Mouse (Mus musculus): Measurements from ENCODE around the gene Clic6.
"Not testable (repeated sequence)": the region's sequence is repeated elsewhere in the genome, so short reads cannot be mapped to it uniquely, and the experiment has no call there.

Clic6 gene

GRCm38 (mm10) chr16:92472898-92473297, 12.6 kb upstream of the Clic6 start:
- no peak for DNase-seq

DNA sequence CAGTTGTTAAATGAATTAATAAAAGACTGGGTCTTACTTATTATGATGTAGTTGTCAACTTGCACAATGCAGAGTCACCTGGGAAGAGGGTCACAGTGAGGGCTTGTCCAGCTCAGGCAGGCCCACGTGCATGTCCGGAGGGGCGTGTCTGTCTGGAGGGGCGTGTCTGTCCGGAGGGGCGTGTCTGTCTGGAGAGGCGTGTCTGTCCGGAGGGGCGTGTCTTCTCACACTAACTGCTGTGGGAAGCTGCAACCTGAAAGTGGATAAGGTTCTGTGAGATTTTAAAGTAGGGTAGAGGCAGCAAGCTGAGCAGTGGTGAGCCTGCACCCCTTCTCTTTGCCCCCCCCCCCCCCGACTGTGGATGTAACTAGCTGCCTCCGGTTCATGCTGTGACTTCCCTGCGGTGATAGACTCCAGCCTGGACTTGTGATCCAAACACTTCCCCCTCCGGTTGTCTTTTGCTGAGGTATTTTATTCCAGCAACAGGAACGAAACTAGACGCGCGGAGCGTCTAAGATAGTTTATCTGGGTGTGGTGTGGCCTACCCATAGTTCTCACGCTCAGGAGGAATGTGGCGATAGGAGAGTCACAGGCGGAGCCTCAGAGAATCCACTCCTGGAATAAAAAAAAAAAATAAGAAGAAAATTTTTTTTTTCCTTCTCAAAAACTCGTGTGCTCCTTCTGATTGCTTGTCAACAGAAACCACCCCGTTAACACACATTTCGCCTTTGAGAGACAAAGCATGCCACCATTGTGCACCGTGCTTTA, 10.3 kb upstream of the Clic6 start:
- DNase-seq = peak; percentile 24

DNA sequence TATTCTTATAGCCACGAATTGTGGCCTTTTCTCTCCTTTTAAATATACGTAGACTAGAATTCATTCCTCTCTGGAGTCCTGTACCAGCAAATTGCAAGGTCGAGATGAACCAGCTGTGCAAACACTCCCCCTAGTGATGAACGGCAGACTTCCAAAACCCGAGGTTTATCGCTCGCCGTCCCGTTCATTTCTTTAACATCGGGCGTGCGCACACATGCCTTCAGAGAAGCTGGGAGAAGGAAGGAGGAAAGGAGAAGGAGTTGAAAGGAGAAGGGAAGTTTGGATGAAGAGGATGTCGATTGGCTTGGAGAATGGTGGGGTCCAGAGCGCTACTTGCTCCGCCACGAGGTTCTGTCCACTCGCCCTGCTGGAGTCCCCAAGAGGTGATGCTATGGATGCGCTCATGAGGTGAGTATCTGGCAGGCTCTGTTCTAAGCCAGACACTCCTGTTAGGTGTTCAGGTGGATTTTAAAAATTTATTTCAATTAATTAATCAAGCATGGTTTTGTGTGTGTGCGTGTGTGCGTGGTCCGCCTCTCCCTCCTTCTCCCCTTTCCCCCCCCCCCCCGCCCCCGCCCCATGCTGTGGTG, 6.9 kb upstream of the Clic6 start:
- peak; percentile 64 for DNase-seq

GRCm38 (mm10) chr16:92487086-92487485, 1.6 kb downstream of the Clic6 start:
- DNase-seq = peak; percentile 16

GRCm38 (mm10) chr16:92487489-92487888, 2.0 kb downstream of the Clic6 start:
- DNase-seq = peak; percentile 50

DNA sequence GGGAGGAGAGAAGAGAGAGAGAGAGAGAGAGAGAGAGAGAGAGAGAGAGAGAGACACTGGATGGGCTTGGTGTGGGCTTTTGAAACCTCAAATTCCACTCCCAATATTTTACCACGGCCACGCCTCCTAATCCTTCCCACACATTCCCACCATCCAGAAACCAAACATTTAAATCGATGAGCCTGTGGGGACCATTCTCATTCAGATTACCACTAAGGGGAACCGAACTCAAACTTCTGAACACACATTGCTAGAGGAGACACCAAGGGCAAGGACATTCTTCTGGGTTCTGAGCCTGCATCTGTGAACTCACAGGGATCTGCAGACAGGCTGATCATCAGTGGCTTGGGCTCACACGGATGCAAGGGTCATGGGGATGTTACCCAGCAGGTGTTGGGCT, 2.9 kb downstream of the Clic6 start:
- DNase-seq = no peak

- no peak for DNase-seq
Measured at GRCm38 (mm10) chr16:92489356-92489755, 3.8 kb downstream of the Clic6 start.

DNA sequence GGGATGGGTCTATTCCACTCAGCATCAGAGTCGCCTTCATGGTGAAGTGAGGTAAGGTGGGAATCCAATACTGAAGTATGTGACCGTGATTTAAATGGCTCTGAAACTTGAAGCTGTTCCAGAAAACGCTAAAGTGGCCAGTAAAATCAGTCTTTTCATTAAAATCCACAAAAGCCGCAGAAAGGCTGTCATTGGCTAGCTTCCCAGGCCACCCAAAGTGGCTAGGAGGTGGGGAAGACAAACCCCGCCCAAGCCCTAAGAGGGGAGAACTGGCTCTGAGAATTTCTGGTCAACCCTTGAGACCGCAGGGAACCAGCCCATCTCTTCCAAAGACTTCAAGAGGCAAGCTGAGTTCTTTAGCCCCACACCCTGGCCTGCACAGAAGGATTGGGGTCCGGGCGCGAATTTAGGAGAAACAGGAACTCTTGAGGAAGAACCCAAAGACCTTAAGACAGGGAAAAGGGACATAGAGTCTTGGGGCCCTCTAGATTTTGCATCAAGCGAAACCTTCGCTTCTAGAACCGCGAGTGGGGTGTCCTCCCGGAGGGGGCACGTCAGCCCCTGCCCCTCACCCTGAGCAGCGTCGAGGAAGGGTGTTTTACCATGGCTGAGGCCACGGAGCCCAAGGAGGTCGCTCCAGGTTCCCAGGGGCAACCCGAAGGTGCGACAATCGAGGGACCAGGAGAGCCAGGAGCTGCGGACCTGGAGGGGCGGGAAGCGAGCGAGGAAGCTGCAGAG, 12.5 kb downstream of the Clic6 start:
- DNase-seq = no peak

DNA sequence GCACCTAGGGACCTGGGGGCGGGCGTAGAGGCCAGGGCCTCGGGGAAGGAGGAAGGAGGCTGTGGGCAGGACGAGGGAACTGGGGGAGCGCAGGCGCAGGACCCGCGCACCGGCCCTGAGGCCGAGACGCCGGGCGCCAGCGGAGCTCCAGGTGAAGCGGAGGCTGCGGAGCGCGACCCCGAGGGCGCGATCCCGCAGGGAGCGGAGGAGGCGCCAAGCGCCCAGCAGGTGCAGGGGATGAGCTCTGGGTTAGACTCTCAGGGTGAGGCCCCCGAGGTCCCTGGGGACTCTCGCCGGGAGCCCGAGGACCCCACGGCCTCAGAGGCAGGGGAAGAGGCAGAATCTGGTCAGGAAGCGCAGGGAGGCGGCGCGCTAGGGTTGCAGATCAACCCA, 13.0 kb downstream of the Clic6 start:
- no peak for DNase-seq

DNA sequence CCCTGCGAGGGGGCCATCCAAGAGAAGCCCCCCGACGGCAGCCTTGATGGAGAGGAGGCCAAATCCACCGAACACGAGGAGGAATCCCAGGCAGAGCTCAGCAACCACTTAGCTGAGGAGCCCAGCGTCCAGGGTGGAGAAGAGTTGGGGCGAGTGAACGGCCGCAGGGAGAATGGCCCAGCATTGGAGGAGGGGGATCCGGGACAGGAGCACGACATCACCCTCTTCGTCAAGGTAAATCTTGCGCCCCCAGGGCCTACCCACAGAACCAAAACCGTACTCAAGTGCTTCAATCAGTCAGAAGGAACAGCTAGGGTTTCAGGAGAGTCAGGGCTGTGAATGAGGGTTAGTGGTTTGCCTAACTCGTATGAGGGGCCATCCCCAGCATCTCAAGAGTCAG, 13.8 kb downstream of the Clic6 start:
- no peak for DNase-seq

- DNase-seq = no peak
Measured at GRCm38 (mm10) chr16:92500534-92500933, 15.0 kb downstream of the Clic6 start.

DNA sequence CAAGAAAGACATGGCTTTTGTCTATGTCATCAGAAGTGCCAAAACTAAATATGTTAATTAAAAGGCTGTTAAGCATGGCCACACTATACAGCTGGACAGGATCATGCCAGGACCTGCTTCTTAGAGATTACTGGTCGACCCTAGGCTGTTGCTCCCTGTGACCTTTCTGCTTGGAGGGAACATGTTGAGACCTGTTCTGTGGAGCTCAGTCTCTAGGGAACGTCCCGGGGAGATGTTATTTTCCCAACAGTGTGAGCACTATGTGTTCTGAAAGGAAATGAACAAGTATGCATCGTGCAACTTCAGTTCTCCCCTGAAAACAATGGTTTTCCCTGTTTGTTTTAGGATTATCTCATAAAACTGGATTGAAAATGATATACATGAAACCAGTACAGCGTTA, 17.6 kb downstream of the Clic6 start:
- DNase-seq = no peak

DNA sequence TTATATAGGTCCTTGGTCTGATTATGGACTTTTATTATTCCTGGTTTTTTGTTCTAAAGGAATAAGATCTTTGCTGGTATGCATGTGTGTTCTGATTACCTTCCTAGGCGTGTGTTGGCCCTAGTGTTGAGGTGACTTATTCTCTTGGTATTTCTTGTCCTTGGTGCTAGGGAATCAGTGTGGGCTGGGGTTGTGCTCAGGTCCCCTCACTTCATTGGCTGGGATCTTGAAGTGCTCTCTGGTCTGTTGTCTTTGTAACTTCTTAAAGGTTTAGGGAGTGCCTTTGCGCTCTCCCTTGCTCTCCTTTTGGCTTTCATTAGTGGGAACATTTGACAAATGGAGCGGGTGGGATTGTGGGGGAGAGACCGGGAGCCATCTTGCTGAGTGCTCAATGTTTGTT, 22.0 kb downstream of the Clic6 start:
- no peak for DNase-seq

DNA sequence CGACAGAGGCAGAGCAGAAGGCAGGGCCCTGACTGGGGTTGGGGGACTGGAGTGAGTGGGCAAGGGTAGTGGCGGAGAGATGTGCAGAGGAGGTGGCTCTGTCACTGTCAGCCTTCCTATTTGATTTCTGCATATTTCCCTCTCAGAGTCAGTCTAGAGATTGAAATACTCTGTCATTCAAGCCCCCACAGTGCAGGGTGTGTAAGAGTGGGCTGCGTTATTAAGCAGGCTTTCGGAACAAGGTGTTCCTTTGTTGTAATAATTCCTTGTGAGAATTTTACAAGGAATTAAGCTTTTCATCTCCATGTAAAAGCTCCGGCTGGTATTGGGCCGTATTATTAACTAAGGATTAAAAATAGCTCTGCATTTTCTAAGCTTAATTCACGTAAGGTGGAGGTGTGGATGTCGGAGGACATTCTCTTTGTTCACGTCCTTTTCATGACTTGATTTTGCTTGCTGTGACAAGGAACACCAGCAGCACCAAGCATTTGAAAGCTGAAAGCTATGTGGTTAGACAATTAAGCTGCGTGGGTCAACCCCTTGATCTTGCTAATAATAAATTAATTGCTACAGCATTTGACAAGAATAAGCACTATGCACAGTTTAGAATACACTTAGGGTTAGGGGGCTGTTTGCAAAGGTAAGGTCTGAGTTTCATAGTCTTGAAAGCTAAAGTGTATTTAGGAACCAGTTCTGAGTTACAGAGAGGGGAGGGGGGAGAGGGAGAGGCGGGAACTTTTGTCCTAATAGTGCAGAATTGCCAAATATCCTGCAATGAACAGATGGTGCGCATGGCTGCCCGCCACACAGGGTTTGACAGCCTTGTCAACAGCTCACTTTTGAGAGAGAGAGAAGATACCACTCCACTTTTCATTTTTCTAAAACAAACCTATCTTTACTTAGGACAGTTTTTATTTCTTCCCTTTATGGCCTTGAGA, 25.6 kb downstream of the Clic6 start:
- no peak for DNase-seq

- DNase-seq = no peak
Measured at GRCm38 (mm10) chr16:92511773-92512391, 26.3 kb downstream of the Clic6 start.

GRCm38 (mm10) chr16:92514896-92515295, 29.4 kb downstream of the Clic6 start:
- DNase-seq = not testable (repeated sequence)

- no peak for DNase-seq
Measured at GRCm38 (mm10) chr16:92516139-92516538, 30.6 kb downstream of the Clic6 start.

- DNase-seq = no peak
Measured at GRCm38 (mm10) chr16:92518718-92519117, 33.2 kb downstream of the Clic6 start.

GRCm38 (mm10) chr16:92519820-92520492, 34.4 kb downstream of the Clic6 start:
- peak; percentile 39 for DNase-seq

DNA sequence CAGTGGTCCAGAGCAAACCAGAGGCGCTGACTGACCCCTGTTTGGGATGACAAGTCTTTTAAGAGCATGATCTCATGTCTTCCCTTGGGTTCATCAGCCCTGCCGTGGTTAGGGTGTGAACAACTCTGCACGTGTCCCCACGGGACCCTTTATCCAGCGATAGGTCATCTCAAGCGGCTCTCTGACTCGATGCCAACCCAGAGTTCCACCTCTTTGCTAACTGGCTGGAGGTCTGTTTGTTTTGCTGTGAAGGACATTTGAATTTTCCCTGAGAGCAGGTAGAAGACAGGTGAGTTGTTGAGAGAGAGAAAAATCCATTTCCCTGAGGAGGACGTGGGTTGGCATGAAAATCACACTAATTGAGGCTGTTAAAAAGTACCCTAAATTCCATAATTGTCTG, 37.8 kb downstream of the Clic6 start:
- no peak for DNase-seq

GRCm38 (mm10) chr16:92524651-92525050, 39.1 kb downstream of the Clic6 start:
- DNase-seq = no peak

GRCm38 (mm10) chr16:92525919-92526318, 40.4 kb downstream of the Clic6 start:
- DNase-seq = no peak

All from kidney, adult 9 months (tissue).